Mouse (Mus musculus) hindbrain, embryonic 16.5 days (tissue): ENCODE results near the gene Zmynd10. TPM values are rescaled to one million over a fixed set of nuclear protein-coding genes. Genes with fewer than 3 reads are reported as not detected.
A peak's percentile ranks its signal among the peaks of the same experiment; 100 is the strongest.
"Not testable (repeated sequence)": the region's sequence is repeated elsewhere in the genome, so short reads cannot be mapped to it uniquely, and the experiment has no call there.

Experiments
- ATAC-seq: fragments of 200-750 bp; cut with Nextera tagmentation; 2 replicates; pipeline ENCODE4 v1.8.0; 2017; ENCODE audit warnings: moderate TSS enrichment, moderate library complexity
- H3K27ac ChIP-seq: fragments of 300-500 bp; sonication (generic); 2 replicates; pipeline ENCODE4 v1.5.1; 2014; ENCODE audit warnings: low read depth, mild to moderate bottlenecking, control low read depth, low read length, moderate library complexity
- H3K27me3 ChIP-seq: fragments of 300-500 bp; sonication (generic); replicated peaks from 2 replicates; pipeline ENCODE4 v1.6.1; 2014; ENCODE audit warnings: low read length; ENCODE audit not compliant: control insufficient read depth, insufficient read depth
- H3K36me3 ChIP-seq: fragments of 300-500 bp; sonication (generic); 2 replicates; pipeline ENCODE4 v1.6.1; 2014; ENCODE audit warnings: mild to moderate bottlenecking, low read length, moderate library complexity, mixed read lengths; ENCODE audit not compliant: control insufficient read depth, insufficient read depth
- H3K4me1 ChIP-seq: fragments of 300-500 bp; sonication (generic); 2 replicates; pipeline ENCODE4 v1.6.1; 2014; ENCODE audit warnings: low read depth, low read length; ENCODE audit not compliant: control insufficient read depth, insufficient read depth
- H3K4me2 ChIP-seq: fragments of 300-500 bp; sonication (generic); 2 replicates; pipeline ENCODE4 v1.6.1; 2014; ENCODE audit warnings: mild to moderate bottlenecking, low read length, control low read depth, moderate library complexity
- H3K4me3 ChIP-seq: fragments of 300-500 bp; sonication (generic); 2 replicates; pipeline ENCODE4 v1.5.1; 2014; ENCODE audit warnings: mild to moderate bottlenecking, low read length, control low read depth, moderate library complexity
- H3K9ac ChIP-seq: fragments of 300-500 bp; sonication (generic); 2 replicates; pipeline ENCODE4 v1.6.1; 2014; ENCODE audit warnings: low read depth, mild to moderate bottlenecking, control low read depth, low read length, moderate library complexity
- H3K9me3 ChIP-seq: fragments of 300-500 bp; sonication (generic); 2 replicates; pipeline ENCODE4 v1.6.1; 2014; ENCODE audit warnings: mild to moderate bottlenecking, low read length, moderate library complexity; ENCODE audit not compliant: control insufficient read depth
- WGBS: fragments of 180-500 bp; shearing (Covaris S2); extraction: QIAGEN DNeasy Blood & Tissue Kit; methylation state at CpG from one replicate; pipeline ENCODE4 v1.1.7; 2014; 5-methylcytosine and 5-hydroxymethylcytosine counted together
- polyA plus RNA-seq: library from polyadenylated mRNA; unstranded; fragments of >200 nt; fragmentation: Nextera tagmentation; extraction: Ambion mirVana; gene quantifications from 2 replicates; pipeline ENCODE4 v1.2.1, GENCODE M21; 2015

The Zmynd10 gene
- polyA plus RNA-seq, 1 experiment from 2014 or later, result 4.4 TPM

GRCm38 (mm10) chr9:107570845-107571244, 23.7 kb downstream of the Zmynd10 start:
- 94% methylated on average over 21 of the region's 21 CpGs for WGBS
- Histone ChIP-seq H3K4me2 (peak overlapping the region; percentile 73), H3K27me3 (no peaks in the 10 kb centered on the region), H3K4me3 (peak overlapping the region; percentile 58), H3K27ac (no peak overlapping the region), H3K9ac (peak overlapping the region; percentile 73; the same call in 1 of the 2 replicates), H3K4me1 (peaks cover 33% of the 10 kb centered on the region), H3K9me3 (no peaks in the 10 kb centered on the region), H3K36me3 (peaks cover 20% of the 10 kb centered on the region)
- no peak for ATAC-seq

- Histone ChIP-seq H3K4me1 (peaks cover 33% of the 10 kb centered on the region), H3K27me3 (no peaks in the 10 kb centered on the region), H3K4me2 (no peak overlapping the region; the same call in 1 of the 2 replicates), H3K36me3 (peaks cover 20% of the 10 kb centered on the region), H3K4me3 (no peak overlapping the region; the same call in 1 of the 2 replicates), H3K9me3 (no peaks in the 10 kb centered on the region), H3K27ac (no peak overlapping the region), H3K9ac (no peak overlapping the region)
- 93% methylated on average over 22 of the region's 22 CpGs for WGBS
- ATAC-seq, result no peak
Measured at GRCm38 (mm10) chr9:107571534-107572326, 24.6 kb downstream of the Zmynd10 start.

GRCm38 (mm10) chr9:107572327-107572662, 25.2 kb downstream of the Zmynd10 start:
- no peaks in the 10 kb centered on the region for H3K27me3 ChIP-seq
- H3K36me3 ChIP-seq, result peaks cover 17% of the 10 kb centered on the region
- no peak overlapping the region for H3K9ac ChIP-seq
- H3K4me1 ChIP-seq, result peaks cover 32% of the 10 kb centered on the region
- no peaks in the 10 kb centered on the region for H3K9me3 ChIP-seq
- H3K4me3 ChIP-seq, result no peak overlapping the region
- no peak overlapping the region for H3K4me2 ChIP-seq
- no peak for ATAC-seq
- WGBS, result 91% methylated on average over 2 of the region's 2 CpGs
- no peak overlapping the region for H3K27ac ChIP-seq

GRCm38 (mm10) chr9:107573774-107574173, 26.7 kb downstream of the Zmynd10 start:
- H3K9ac ChIP-seq, H3K4me3 ChIP-seq, H3K27ac ChIP-seq, H3K27me3 ChIP-seq, H3K9me3 ChIP-seq, ATAC-seq, H3K4me2 ChIP-seq: not testable (repeated sequence)
- Histone ChIP-seq H3K4me1 (peaks cover 26% of the 10 kb centered on the region), H3K36me3 (peaks cover 17% of the 10 kb centered on the region)
- 79% methylated on average over 6 of the region's 6 CpGs for WGBS

GRCm38 (mm10) chr9:107575579-107576356, 28.7 kb downstream of the Zmynd10 start:
- peaks cover 17% of the 10 kb centered on the region for H3K36me3 ChIP-seq
- no peak overlapping the region for H3K4me3 ChIP-seq
- no peak overlapping the region for H3K9ac ChIP-seq
- H3K27ac ChIP-seq, result no peak overlapping the region
- no peaks in the 10 kb centered on the region for H3K9me3 ChIP-seq
- 87% methylated on average over 14 of the region's 14 CpGs for WGBS
- ATAC-seq, result no peak
- H3K4me1 ChIP-seq, result peaks cover 29% of the 10 kb centered on the region
- no peaks in the 10 kb centered on the region for H3K27me3 ChIP-seq
- no peak overlapping the region; the same call in 1 of the 2 replicates for H3K4me2 ChIP-seq

- Histone ChIP-seq H3K4me2 (peak within 1 kb of the TSS; percentile 49), H3K9ac (peak within 1 kb of the TSS; percentile 50; the same call in 1 of the 2 replicates), H3K4me1 (peaks cover 27% of the 10 kb centered on the region), H3K9me3 (no peaks in the 10 kb centered on the region), H3K36me3 (peaks cover 12% of the 10 kb centered on the region), H3K27ac (peak within 1 kb of the TSS; percentile 71), H3K4me3 (peak within 1 kb of the TSS; percentile 25), H3K27me3 (no peaks in the 10 kb centered on the region)
- WGBS, result 27% methylated on average over 16 of the region's 16 CpGs
- ATAC-seq, result peak; percentile 56
Measured at GRCm38 (mm10) chr9:107576357-107577107, 29.4 kb downstream of the Zmynd10 start, which contains the start of gene Hyal1. Gene Hyal1, plus strand, starts transcription at chr9:107576927.

GRCm38 (mm10) chr9:107577871-107578270, 30.8 kb downstream of the Zmynd10 start:
- ATAC-seq, result no peak
- 94% methylated on average over 10 of the region's 10 CpGs for WGBS
- H3K36me3 ChIP-seq, result peaks cover 3% of the 10 kb centered on the region; the same call in 1 of the 2 replicates
- peaks cover 28% of the 10 kb centered on the region for H3K4me1 ChIP-seq
- 0 out of 2 replicates have a peak overlapping the region, but pooled peaks have one; percentile 7 for H3K9ac ChIP-seq
- no peak overlapping the region for H3K4me3 ChIP-seq
- H3K27ac ChIP-seq, result no peak overlapping the region
- no peak overlapping the region; the same call in 1 of the 2 replicates for H3K4me2 ChIP-seq
- H3K9me3 ChIP-seq, result no peaks in the 10 kb centered on the region
- no peaks in the 10 kb centered on the region for H3K27me3 ChIP-seq

GRCm38 (mm10) chr9:107578587-107578986, 31.5 kb downstream of the Zmynd10 start, which contains the start of gene Naa80:
Gene Naa80, plus strand, starts transcription at chr9:107578887.
- Histone ChIP-seq H3K9me3 (no peaks in the 10 kb centered on the region), H3K27me3 (no peaks in the 10 kb centered on the region), H3K27ac (no peak within 1 kb of the TSS), H3K36me3 (peaks cover 3% of the 10 kb centered on the region; the same call in 1 of the 2 replicates), H3K4me3 (no peak within 1 kb of the TSS), H3K4me2 (no peak within 1 kb of the TSS; the same call in 1 of the 2 replicates), H3K4me1 (peaks cover 28% of the 10 kb centered on the region), H3K9ac (0 out of 2 replicates have a peak within 1 kb of the TSS, but pooled peaks have one; percentile 19)
- WGBS, result 74% methylated on average over 3 of the region's 3 CpGs
- no peak for ATAC-seq
